Mouse (Mus musculus): ENCODE results near the gene Rnaseh1. TPM values are rescaled to one million over a fixed set of nuclear protein-coding genes. Genes with fewer than 3 reads are reported as not detected.

The Rnaseh1 gene
- 2.6 and 4.4 TPM in 2 replicates for polyA plus RNA-seq (2012; rRNA removed; ENCODE audit: low replicate concordance)

DNA sequence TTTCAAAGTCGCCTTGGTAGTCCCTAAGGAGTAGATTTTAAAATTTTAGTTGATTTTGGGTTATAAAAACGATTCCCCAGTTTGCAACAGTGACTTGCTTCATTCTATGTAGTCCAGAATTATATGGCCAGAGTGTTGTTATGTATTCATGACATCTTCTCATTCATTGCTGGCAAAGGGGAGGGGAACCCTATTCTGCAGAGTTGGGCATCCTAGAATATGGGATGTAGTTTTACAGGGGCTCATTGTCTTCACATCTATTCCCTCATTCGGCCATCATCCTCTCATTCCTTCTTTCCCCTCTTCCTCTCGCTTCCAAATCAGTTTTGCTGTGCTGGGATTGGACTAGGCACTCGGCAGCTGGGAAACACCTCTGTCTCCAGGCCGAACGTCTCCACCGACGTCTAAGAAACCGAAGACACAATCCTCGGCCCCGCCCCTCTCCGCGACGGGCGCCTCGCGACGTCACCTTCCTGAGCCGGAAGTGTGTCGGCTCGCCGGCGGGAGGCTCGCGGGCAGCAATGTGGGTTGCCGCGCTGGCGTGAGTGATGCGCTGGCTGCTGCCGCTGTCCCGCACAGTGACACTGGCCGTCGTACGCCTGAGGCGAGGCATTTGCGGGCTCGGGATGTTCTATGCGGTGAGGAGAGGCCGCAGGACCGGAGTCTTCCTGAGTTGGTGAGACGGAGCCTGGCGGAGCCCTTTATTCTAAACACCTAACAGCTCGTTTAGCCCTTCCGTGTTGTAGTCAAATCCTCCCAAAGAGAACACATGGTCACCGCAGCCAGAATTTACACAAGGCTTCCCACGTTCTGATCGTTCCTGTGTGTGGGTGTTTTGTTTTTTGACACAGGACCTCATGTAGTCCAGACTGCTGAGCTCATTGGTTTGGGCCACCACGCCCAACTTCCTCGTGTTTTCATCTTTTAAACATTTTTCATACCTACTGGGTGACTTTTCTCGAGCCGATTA, at the start of gene Rnaseh1:
TSS of gene Rnaseh1 (plus strand) at position 462 of the 970 bp plus-strand sequence.

GRCm38 (mm10) chr12:28623195-28623594, 26.2 kb upstream of the Rnaseh1 start, which contains the start of gene Colec11:
Gene Colec11, minus strand, starts transcription at chr12:28623377.

DNA sequence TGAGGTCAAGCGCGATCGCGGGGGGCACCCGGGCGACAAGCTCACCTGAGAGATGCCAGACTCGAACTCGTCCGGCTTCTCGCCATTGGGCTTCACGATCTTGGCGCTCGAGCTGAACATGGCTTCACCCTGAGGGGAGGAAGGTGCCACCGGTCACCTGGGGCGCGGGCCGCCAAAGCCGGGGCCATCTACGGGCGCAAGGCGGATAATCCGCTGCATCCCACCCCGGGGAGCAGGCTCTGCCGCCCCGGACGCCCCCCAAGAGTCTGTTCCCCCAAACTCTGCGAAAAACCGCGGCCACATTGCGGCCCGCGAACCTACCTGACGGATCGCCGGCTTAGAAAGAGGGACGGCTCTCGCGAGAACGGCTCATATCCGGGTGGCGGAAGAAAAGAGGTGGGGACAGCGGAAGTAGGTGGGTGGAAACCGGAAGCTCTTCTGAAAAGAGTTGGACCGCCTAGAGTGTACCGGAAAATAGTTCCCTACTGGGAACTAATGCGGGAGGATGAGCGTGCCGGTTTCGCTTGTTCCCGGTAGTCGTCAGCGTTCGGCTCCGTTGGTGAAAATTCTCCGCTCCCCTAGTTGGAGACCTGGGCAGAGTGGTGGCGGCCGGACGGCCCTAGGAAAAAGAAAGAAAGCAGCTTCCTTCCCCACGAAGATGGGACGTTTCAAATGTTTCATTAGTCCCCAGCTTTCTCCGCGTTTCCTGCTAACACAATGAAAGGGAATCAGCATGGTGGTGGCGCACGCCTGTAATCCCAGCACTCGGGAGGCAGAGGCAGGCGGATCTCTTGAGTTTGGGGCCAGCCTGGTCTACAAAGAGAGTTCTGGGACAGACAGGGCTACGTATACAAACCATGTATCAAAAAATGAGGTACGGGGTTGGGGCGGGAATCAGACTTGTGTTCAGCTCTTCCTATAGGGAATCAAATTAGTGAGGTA, 13.6 kb upstream of the Rnaseh1 start, which contains the start of gene Rps7:
TSS of gene Rps7 (minus strand) at position 419 of the 942 bp plus-strand sequence.

DNA sequence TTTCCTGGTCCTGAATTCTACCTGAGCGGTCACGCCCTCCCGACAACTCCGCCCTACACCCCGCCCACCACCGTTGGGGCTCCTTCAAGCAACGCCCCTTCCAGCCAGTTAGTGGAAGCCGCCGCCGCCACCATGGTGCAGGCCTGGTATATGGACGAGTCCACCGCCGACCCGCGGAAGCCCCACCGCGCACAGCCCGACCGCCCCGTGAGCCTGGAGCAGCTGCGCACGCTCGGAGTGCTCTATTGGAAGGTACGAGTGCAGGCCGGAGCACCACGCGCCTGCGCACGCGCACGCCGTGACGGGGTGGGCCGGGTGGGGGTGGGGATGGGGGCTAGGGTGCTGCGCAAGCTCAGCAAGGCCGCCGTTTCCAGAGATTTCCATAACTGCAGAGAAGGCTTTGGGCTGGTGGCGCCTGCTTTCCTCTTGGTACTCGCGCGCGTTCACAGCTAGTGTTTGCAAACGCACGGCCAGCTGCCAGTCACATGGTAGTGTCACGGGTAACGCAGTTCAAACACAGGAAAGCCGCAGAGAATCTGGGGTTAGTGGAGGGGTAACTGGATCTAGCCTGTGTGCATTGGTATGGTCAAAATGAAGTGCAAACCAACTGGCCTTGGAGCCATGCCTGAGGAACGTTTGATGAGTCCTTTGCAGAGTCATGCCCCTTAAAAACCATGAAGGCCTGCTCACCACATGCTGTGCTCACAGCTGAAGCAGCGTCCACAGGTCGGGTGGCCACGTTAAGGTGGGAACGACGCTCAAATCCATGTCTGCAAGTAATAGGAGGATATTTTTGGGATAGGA, 25.9 kb downstream of the Rnaseh1 start, which contains the start of gene Adi1:
TSS of gene Adi1 (plus strand) at position 111 of the 804 bp plus-strand sequence.

Other genes starting within 250 kb of the Rnaseh1 start
- gene Dcdc2c, start 97.2 kb upstream of the Rnaseh1 start, polyA plus RNA-seq (2012; rRNA removed; ENCODE audit: low replicate concordance): not detected in 2 replicates
- gene Allc, start 67.1 kb upstream of the Rnaseh1 start, polyA plus RNA-seq (2012; rRNA removed; ENCODE audit: low replicate concordance): not detected in 2 replicates
- gene Colec11, start 26.2 kb upstream of the Rnaseh1 start, polyA plus RNA-seq (2012; rRNA removed; ENCODE audit: low replicate concordance): 0.17 and 0.37 TPM in 2 replicates
- gene Rps7, start 13.6 kb upstream of the Rnaseh1 start, polyA plus RNA-seq (2012; rRNA removed; ENCODE audit: low replicate concordance): 67.7 and 104 TPM in 2 replicates
- gene Adi1, start 25.6 kb downstream of the Rnaseh1 start, polyA plus RNA-seq (2012; rRNA removed; ENCODE audit: low replicate concordance): 2.1 and 3.8 TPM in 2 replicates
- gene Trappc12, start 100.9 kb downstream of the Rnaseh1 start, polyA plus RNA-seq (2012; rRNA removed; ENCODE audit: low replicate concordance): 7.9 and 12.7 TPM in 2 replicates
- gene Eipr1, start 102.2 kb downstream of the Rnaseh1 start, polyA plus RNA-seq (2012; rRNA removed; ENCODE audit: low replicate concordance): 22.2 and 32.5 TPM in 2 replicates